Mouse (Mus musculus): ENCODE measurements around the gene Slc26a3.

- no peak for TF ChIP-seq CTCF (IDR thresholded peaks at IDR 0.05; ENCODE audit: low read depth, low read length)
- no peak for TF ChIP-seq EP300 (IDR thresholded peaks at IDR 0.05; ENCODE audit: insufficient read depth, low read depth, low read length)
These were observed 129.4 kb downstream of the Slc26a3 start for GRCm38 (mm10) chr12:31520119-31520518.

Measured in ES-Bruce4 (cell line).